Mouse (Mus musculus) frontal cortex, postnatal 36 days (tissue): ENCODE results near the gene Nmur1.

Experiments used
- DNase-seq, 2 experiments: peaks; one replicate each; pipeline ENCODE4 v3.0.0; 2022; ENCODE audit warnings: low spot score in 2 of 2

Nmur1 gene

GRCm38 (mm10) chr1:86409476-86409875, 16.6 kb downstream of the Nmur1 start:
- no peak for DNase-seq

- no peak for DNase-seq
These were observed 17.5 kb downstream of the Nmur1 start for GRCm38 (mm10) chr1:86408515-86408914.

DNA sequence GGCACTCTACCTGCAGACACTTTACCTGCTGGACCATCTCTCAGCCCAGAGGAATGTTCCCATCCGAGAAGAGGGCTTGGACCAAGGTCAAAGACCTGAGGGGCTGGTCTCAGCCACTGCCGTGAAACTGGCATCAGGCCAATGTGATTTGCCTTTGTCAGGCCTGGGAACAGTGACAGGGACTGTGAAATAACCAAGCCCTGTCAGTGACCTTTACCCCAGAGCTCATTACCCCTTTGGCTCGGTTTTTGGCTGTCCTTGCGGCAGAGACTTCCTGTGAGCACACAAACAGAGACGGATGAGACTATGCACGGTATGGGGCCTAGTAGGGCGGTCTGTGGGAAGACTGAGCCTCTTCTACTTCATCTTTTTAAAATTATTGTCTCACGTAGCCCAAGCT, 19.1 kb downstream of the Nmur1 start:
- no peak for DNase-seq

DNA sequence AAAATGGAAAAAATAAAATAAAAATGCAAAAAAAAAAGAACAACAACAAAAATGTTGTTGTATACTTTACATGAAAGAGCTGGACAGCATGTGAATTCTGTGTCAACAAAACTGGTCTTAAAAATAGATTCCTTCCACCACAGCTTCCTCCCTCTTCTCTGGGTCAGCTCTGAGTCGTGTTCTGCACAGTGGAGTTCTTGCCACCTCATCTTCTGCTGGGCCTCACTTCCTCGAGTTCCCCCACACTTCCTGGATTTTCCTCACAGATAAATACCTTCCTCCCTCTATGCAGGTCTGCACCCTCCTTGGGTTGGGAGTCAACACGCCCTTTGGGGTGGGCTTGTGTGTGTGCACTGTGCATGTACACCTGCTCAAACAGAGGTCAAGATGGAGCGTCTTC, 19.7 kb downstream of the Nmur1 start:
- no peak for DNase-seq

DNA sequence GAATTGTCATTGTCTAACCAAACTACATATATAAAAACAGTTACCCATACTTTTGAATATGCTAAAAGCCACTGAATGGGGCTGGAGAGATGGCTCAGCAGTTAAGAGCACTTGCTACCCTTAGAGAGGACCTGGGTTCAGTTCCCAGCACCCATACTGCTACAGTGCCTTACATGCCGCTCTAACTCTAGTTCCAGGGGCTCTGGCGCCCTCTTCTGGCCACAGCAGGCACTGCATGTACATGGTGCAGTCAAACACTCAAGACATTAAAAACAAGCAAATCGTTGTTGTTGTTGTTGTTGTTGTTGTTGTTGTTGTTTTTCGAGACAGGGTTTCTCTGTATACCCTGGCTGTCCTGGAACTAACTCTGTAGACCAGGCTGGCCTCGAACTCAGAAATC, 21.2 kb downstream of the Nmur1 start:
- no peak for DNase-seq

GRCm38 (mm10) chr1:86400096-86400754, 25.8 kb downstream of the Nmur1 start:
- no peak for DNase-seq

GRCm38 (mm10) chr1:86399322-86399721, 26.7 kb downstream of the Nmur1 start:
- no peak for DNase-seq

GRCm38 (mm10) chr1:86398222-86398621, 27.8 kb downstream of the Nmur1 start:
- DNase-seq = no peak

DNA sequence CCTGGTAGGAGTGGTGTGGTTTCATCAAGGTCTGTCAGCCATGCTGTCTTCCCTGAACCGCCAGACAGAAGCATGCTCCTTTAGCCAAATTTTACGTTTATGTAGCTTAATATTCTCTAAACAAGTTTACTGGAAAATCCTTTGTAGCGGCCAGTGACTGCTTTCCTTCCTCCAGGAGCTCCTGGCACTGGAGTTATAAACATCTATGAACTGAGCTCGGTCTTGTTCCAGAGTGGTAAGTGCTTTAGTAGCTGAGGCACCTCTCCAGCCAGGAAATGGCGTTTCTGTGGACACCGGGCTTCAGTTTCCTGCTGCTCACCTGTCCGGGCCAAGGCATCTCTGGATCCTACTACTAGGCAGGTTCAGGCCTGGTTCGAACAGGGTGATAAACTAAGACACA, 28.4 kb downstream of the Nmur1 start:
- DNase-seq = no peak

GRCm38 (mm10) chr1:86395897-86396296, 30.1 kb downstream of the Nmur1 start:
- no peak for DNase-seq

GRCm38 (mm10) chr1:86394246-86394645, 31.8 kb downstream of the Nmur1 start:
- DNase-seq = no peak

GRCm38 (mm10) chr1:86393219-86393618, 32.8 kb downstream of the Nmur1 start:
- DNase-seq = no peak

DNA sequence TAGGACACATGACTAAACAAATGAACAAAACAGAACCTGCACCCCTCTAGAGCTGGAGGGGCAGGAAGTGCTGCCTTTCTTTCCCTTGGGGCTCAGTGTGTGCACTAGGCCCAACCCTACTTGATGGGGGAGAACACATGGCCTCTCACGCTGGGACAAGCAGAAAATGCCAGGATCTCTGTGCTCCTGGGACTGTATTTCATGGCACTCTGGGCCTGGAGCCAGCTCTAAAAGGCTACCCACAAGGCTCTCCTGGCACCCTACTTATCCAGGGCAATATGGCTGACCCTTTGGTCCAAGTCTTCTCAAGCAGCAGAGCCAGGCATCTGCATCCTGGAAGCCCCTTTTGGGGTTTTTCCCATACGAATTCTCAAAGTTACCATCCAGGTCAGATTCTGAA, 34.6 kb downstream of the Nmur1 start:
- DNase-seq = no peak

GRCm38 (mm10) chr1:86389230-86389629, 36.8 kb downstream of the Nmur1 start:
- peak; percentile 73 to 75 for DNase-seq

GRCm38 (mm10) chr1:86381027-86381426, 45.0 kb downstream of the Nmur1 start:
- peak in 1 of 2 experiments; percentile 55 for DNase-seq

- DNase-seq = peak in 1 of 2 experiments; percentile 61
These were observed 46.9 kb downstream of the Nmur1 start for GRCm38 (mm10) chr1:86379161-86379569.

- peak in 1 of 2 experiments; percentile 57 for DNase-seq
These were observed 47.4 kb downstream of the Nmur1 start for GRCm38 (mm10) chr1:86378662-86379061.

DNA sequence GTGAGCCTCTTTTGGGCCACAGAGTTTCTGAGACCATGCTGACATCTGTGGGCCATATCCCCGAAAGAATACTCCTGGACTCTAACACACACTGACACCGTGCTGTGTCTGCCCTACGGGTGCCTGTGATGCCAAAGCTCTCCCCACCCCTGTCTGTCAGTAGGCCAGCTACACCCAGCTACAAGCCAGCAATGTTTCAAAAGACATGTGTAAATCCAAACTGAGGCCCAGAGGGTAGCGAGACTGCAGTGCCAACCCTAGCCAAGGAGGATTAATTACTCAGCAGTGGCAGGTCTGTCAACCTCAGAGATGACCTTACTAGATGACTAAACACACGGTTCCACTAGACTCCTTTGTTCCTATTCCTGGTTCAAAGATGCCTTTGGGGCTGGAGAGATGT, 49.7 kb downstream of the Nmur1 start:
- no peak for DNase-seq

GRCm38 (mm10) chr1:86371997-86372396, 54.0 kb downstream of the Nmur1 start:
- peak; percentile 39 to 52 for DNase-seq

- peak in 1 of 2 experiments; percentile 20 for DNase-seq
These were observed 57.9 kb downstream of the Nmur1 start for GRCm38 (mm10) chr1:86368086-86368485.

DNA sequence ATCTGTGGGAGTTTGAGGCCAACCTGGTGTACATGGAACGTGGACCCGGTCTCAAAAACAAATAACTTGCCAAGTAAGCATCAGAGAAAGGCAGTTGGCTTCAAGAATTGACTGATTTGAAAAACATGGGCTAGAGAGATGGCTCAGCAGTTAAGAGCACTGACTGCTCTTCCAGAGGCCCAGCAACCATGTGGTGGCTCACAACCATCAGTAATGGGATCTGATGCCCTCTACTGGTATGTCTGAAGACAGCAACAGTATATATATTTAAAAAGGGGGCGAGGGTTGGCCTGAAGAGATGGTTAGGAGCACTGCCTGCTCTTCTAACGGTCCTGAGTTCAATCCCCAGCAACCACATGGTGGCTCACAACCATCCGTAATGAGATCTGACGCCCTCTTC, 62.4 kb downstream of the Nmur1 start:
- DNase-seq = no peak

DNA sequence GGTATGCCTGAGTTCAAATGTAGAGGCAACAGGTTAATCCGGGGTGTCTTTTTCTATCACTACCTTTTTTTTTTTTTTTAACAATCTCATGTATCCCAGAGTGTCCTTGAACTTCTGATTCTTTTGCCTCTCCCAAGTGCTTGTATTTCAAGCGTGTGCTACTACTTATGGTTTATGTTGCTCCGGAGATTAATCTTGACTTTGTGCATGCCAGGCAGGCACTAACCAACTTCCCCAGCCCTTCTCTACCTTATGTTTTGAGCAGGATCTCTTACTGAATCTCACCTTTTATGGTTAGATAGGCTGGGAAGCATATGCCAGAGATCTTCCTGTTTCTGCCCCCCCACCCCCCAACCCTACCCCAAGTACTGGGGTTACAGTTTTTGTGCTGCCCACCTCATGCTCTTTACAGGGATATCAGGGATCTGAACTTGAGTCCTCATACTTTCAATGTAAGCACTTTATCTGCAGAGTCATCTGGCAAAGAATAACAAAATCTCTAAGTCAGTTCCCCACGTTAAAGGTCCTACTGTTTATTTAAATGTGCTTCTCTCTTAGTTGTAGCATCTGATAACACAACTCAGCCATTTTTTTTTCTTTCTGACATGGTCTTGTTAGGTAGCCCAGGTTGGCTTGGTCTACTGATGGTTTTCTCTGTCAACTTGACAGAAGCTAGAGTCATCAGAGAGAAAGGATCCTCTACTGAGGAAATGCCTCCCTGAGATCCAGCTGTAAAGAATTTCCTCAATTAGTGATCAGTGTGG, 64.0 kb downstream of the Nmur1 start:
- no peak for DNase-seq

DNA sequence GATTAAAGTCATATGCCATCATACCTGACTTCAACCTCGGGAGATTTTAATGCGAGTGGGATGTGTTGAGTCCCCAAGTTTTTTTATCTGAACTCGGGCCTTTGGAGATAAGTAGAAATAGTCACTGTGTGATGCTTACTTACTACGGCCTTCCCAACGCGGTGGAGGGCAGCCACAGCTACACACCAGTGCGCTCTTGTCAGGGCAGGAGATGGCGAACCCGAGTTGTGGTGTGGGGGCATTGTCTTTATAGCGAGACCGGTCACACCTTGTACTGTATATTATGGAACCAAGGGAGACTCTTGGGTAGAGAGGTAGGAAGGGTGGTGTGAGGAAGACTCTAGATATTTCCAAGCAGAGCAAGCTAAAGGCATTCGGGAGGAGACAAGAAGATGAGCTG, 65.6 kb downstream of the Nmur1 start:
- no peak for DNase-seq
